Mouse (Mus musculus): ENCODE results near the gene Stard3nl. TPM values are rescaled to one million over a fixed set of nuclear protein-coding genes. Genes with fewer than 3 reads are reported as not detected.

Stard3nl gene
- polyA plus RNA-seq, 1 experiment from 2014 or later = 114 TPM

- no peak overlapping the region for H3K27ac ChIP-seq (ENCODE audit: low read depth, low read length)
- ATAC-seq (replicated peaks; ENCODE audit: low FRiP score) (no peak), DNase-seq (ENCODE audit: low spot score) (no peak)
- WGBS = 83% methylated on average over 2 of the region's 2 CpGs
- H3K9me3 ChIP-seq (ENCODE audit: control insufficient read depth, low read length) = no peaks in the 10 kb centered on the region
- H3K36me3 ChIP-seq (ENCODE audit: control insufficient read depth, insufficient read depth, low read length) = no peaks in the 10 kb centered on the region
- no peaks in the 10 kb centered on the region for H3K27me3 ChIP-seq (ENCODE audit: control insufficient read depth, insufficient read depth, low read length)
- no peak overlapping the region for H3K9ac ChIP-seq (ENCODE audit: low read length)
- no peak overlapping the region for H3K4me3 ChIP-seq (ENCODE audit: low read depth, low read length)
- peaks cover 4% of the 10 kb centered on the region; the same call in 1 of the 2 replicates for H3K4me1 ChIP-seq (replicated peaks; ENCODE audit: control insufficient read depth, insufficient read depth, low read length)
- no peak overlapping the region for H3K4me2 ChIP-seq (ENCODE audit: low read depth, low read length, severe bottlenecking)
Measured at GRCm38 (mm10) chr13:19393731-19394130, 1.9 kb downstream of the Stard3nl start.

DNA sequence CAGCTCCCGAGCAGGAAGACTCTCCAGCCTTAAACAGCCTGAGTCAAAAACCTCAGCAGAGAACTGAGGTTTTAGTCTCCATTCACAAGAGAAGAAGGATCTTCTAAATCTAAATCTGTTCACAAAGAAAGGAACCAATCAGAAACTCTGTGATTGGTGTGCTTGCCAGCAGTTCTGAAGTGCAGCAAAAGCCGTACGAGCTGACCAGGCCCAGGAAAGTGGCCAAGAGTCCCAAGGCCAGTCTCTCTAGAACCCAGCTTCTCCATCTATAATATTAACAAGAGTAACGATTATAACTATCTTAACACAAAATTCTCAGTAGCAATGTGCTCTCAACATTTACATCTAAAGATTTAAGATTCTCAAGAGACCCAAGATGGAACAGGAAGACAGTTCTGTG lies 4.0 kb downstream of the Stard3nl start:
- ATAC-seq (replicated peaks; ENCODE audit: low FRiP score) = no peak
- peaks cover 4% of the 10 kb centered on the region; the same call in 1 of the 2 replicates for H3K4me1 ChIP-seq (replicated peaks; ENCODE audit: control insufficient read depth, insufficient read depth, low read length)
- H3K27ac ChIP-seq (ENCODE audit: low read depth, low read length) = no peak overlapping the region
- H3K9ac ChIP-seq (ENCODE audit: low read length) = no peak overlapping the region
- no peaks in the 10 kb centered on the region for H3K27me3 ChIP-seq (ENCODE audit: control insufficient read depth, insufficient read depth, low read length)
- H3K4me2 ChIP-seq (ENCODE audit: low read depth, low read length, severe bottlenecking) = no peak overlapping the region
- DNase-seq (ENCODE audit: low spot score) = no peak
- 86% methylated on average over 4 of the region's 4 CpGs for WGBS
- H3K9me3 ChIP-seq (ENCODE audit: control insufficient read depth, low read length) = no peaks in the 10 kb centered on the region
- no peaks in the 10 kb centered on the region for H3K36me3 ChIP-seq (ENCODE audit: control insufficient read depth, insufficient read depth, low read length)
- H3K4me3 ChIP-seq (ENCODE audit: low read depth, low read length) = no peak overlapping the region

- Histone ChIP-seq H3K4me3 (ENCODE audit: low read depth, low read length) (no peak overlapping the region), H3K4me2 (ENCODE audit: low read depth, low read length, severe bottlenecking) (no peak overlapping the region), H3K9me3 (ENCODE audit: control insufficient read depth, low read length) (no peaks in the 10 kb centered on the region), H3K36me3 (ENCODE audit: control insufficient read depth, insufficient read depth, low read length) (no peaks in the 10 kb centered on the region), H3K27ac (ENCODE audit: low read depth, low read length) (no peak overlapping the region), H3K4me1 (replicated peaks; ENCODE audit: control insufficient read depth, insufficient read depth, low read length) (peaks cover 4% of the 10 kb centered on the region; the same call in 1 of the 2 replicates), H3K9ac (ENCODE audit: low read length) (no peak overlapping the region), H3K27me3 (ENCODE audit: control insufficient read depth, insufficient read depth, low read length) (no peaks in the 10 kb centered on the region)
- 72% methylated on average over 4 of the region's 4 CpGs for WGBS
- DNase-seq (ENCODE audit: low spot score) = no peak
- no peak for ATAC-seq (replicated peaks; ENCODE audit: low FRiP score)
Measured at GRCm38 (mm10) chr13:19390296-19390695, 5.3 kb downstream of the Stard3nl start.

GRCm38 (mm10) chr13:19389896-19390295 lies 5.7 kb downstream of the Stard3nl start:
- peaks cover 4% of the 10 kb centered on the region; the same call in 1 of the 2 replicates for H3K4me1 ChIP-seq (replicated peaks; ENCODE audit: control insufficient read depth, insufficient read depth, low read length)
- no peaks in the 10 kb centered on the region for H3K9me3 ChIP-seq (ENCODE audit: control insufficient read depth, low read length)
- ATAC-seq (replicated peaks; ENCODE audit: low FRiP score) = no peak
- no peak overlapping the region for H3K9ac ChIP-seq (ENCODE audit: low read length)
- no peak overlapping the region for H3K4me3 ChIP-seq (ENCODE audit: low read depth, low read length)
- no peak overlapping the region for H3K27ac ChIP-seq (ENCODE audit: low read depth, low read length)
- H3K4me2 ChIP-seq (ENCODE audit: low read depth, low read length, severe bottlenecking) = no peak overlapping the region
- H3K36me3 ChIP-seq (ENCODE audit: control insufficient read depth, insufficient read depth, low read length) = no peaks in the 10 kb centered on the region
- DNase-seq (ENCODE audit: low spot score) = no peak
- 33% methylated on average over 12 of the region's 12 CpGs for WGBS
- H3K27me3 ChIP-seq (ENCODE audit: control insufficient read depth, insufficient read depth, low read length) = no peaks in the 10 kb centered on the region

DNA sequence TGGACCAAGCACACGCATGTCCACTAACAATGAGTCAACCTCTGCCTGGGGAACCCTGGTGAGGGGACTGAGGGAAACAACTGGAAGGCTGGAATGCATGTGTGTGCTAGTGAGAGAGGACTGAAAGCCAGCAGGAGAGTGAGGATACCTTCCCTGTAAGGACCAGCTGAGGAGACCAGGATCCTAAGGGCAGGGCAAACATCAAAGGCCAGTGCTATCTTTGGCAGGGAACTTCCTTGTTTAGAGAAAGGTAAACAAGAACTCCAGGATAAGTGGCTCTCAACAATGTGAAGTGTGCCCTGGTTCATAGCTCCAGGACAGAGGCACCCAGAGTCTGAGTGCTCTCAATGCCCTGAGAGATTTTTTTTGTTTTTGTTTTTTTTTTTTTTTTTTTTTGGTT lies 6.2 kb downstream of the Stard3nl start:
- no peak overlapping the region for H3K4me3 ChIP-seq (ENCODE audit: low read depth, low read length)
- ATAC-seq (replicated peaks; ENCODE audit: low FRiP score) (no peak), DNase-seq (ENCODE audit: low spot score) (no peak)
- 89% methylated on average over 1 of the region's 1 CpGs for WGBS
- no peaks in the 10 kb centered on the region for H3K36me3 ChIP-seq (ENCODE audit: control insufficient read depth, insufficient read depth, low read length)
- H3K27ac ChIP-seq (ENCODE audit: low read depth, low read length) = no peak overlapping the region
- H3K4me1 ChIP-seq (replicated peaks; ENCODE audit: control insufficient read depth, insufficient read depth, low read length) = peaks cover 2% of the 10 kb centered on the region; the same call in 1 of the 2 replicates
- H3K9ac ChIP-seq (ENCODE audit: low read length) = no peak overlapping the region
- no peaks in the 10 kb centered on the region for H3K27me3 ChIP-seq (ENCODE audit: control insufficient read depth, insufficient read depth, low read length)
- H3K4me2 ChIP-seq (ENCODE audit: low read depth, low read length, severe bottlenecking) = no peak overlapping the region
- no peaks in the 10 kb centered on the region for H3K9me3 ChIP-seq (ENCODE audit: control insufficient read depth, low read length)

- no peaks in the 10 kb centered on the region for H3K4me1 ChIP-seq (replicated peaks; ENCODE audit: control insufficient read depth, insufficient read depth, low read length)
- H3K27ac ChIP-seq (ENCODE audit: low read depth, low read length) = no peak overlapping the region
- H3K9me3 ChIP-seq (ENCODE audit: control insufficient read depth, low read length) = no peaks in the 10 kb centered on the region
- H3K9ac ChIP-seq (ENCODE audit: low read length) = no peak overlapping the region
- H3K4me2 ChIP-seq (ENCODE audit: low read depth, low read length, severe bottlenecking) = no peak overlapping the region
- no peak for DNase-seq (ENCODE audit: low spot score)
- no peaks in the 10 kb centered on the region for H3K27me3 ChIP-seq (ENCODE audit: control insufficient read depth, insufficient read depth, low read length)
- no peak for ATAC-seq (replicated peaks; ENCODE audit: low FRiP score)
- no peak overlapping the region for H3K4me3 ChIP-seq (ENCODE audit: low read depth, low read length)
- H3K36me3 ChIP-seq (ENCODE audit: control insufficient read depth, insufficient read depth, low read length) = no peaks in the 10 kb centered on the region
- WGBS = 92% methylated on average over 4 of the region's 4 CpGs
Measured at GRCm38 (mm10) chr13:19385226-19385625, 10.4 kb downstream of the Stard3nl start.

GRCm38 (mm10) chr13:19381112-19381828 lies 14.3 kb downstream of the Stard3nl start:
- DNase-seq (ENCODE audit: low spot score) (no peak), ATAC-seq (replicated peaks; ENCODE audit: low FRiP score) (no peak)
- no peaks in the 10 kb centered on the region for H3K4me1 ChIP-seq (replicated peaks; ENCODE audit: control insufficient read depth, insufficient read depth, low read length)
- H3K4me3 ChIP-seq (ENCODE audit: low read depth, low read length) = no peak overlapping the region
- H3K36me3 ChIP-seq (ENCODE audit: control insufficient read depth, insufficient read depth, low read length) = no peaks in the 10 kb centered on the region; the same call in 1 of the 2 replicates
- no peaks in the 10 kb centered on the region for H3K9me3 ChIP-seq (ENCODE audit: control insufficient read depth, low read length)
- H3K4me2 ChIP-seq (ENCODE audit: low read depth, low read length, severe bottlenecking) = no peak overlapping the region
- H3K27ac ChIP-seq (ENCODE audit: low read depth, low read length) = no peak overlapping the region
- no peak overlapping the region for H3K9ac ChIP-seq (ENCODE audit: low read length)
- WGBS = 85% methylated on average over 9 of the region's 9 CpGs
- H3K27me3 ChIP-seq (ENCODE audit: control insufficient read depth, insufficient read depth, low read length) = no peaks in the 10 kb centered on the region

- Histone ChIP-seq H3K4me2 (ENCODE audit: low read depth, low read length, severe bottlenecking) (no peak overlapping the region), H3K27ac (ENCODE audit: low read depth, low read length) (no peak overlapping the region), H3K4me1 (replicated peaks; ENCODE audit: control insufficient read depth, insufficient read depth, low read length) (no peaks in the 10 kb centered on the region), H3K4me3 (ENCODE audit: low read depth, low read length) (no peak overlapping the region), H3K9me3 (ENCODE audit: control insufficient read depth, low read length) (no peaks in the 10 kb centered on the region), H3K36me3 (ENCODE audit: control insufficient read depth, insufficient read depth, low read length) (no peaks in the 10 kb centered on the region; the same call in 1 of the 2 replicates), H3K27me3 (ENCODE audit: control insufficient read depth, insufficient read depth, low read length) (no peaks in the 10 kb centered on the region), H3K9ac (ENCODE audit: low read length) (no peak overlapping the region)
- DNase-seq (ENCODE audit: low spot score) = no peak
- WGBS = 83% methylated on average over 6 of the region's 6 CpGs
- ATAC-seq (replicated peaks; ENCODE audit: low FRiP score) = no peak
Measured at GRCm38 (mm10) chr13:19379313-19379712, 16.3 kb downstream of the Stard3nl start.

All from forebrain, embryonic 11.5 days (tissue).